In genomic region chr1:159225064-159225824, GRCm38 (mm10) we compare ENCODE assay signal across 19 mouse cellular contexts. TPM values are rescaled to one million over a fixed set of nuclear protein-coding genes. Genes with fewer than 3 reads are reported as not detected.
DNase-seq lines count a peak whose midpoint lies in the region; ATAC-seq lines count a peak whose summit lies in the region.
"Had no signal": no experiment of that assay in that cellular context is flagged by ENCODE, and none has a peak within 500 bp of the region (broad histone marks: within the 10 kb centered on the region; RNA-seq: fewer than 3 reads in every experiment).

No protein-coding gene starts in this region.

- peak; percentile 93 for ATAC-seq in liver, embryonic 13.5 days (ENCODE audit: low read depth)
- ATAC-seq in neutrophil, adult 5-6 weeks (ENCODE audit: extremely low read depth, insufficient number of reproducible peaks, low FRiP score, poor library complexity, severe bottlenecking), result peak; percentile 96
- ATAC-seq in hindbrain, embryonic 16.5 days, result no peak
- ATAC-seq: activated CD4-positive, CD25-positive, alpha-beta regulatory T cell, adult 4 months; CD4-positive, CD25-positive, alpha-beta regulatory T cell, adult 4 months had no signal

- peak overlapping the region; percentile 17 for H3K4me2 ChIP-seq in liver, embryonic 13.5 days
- H3K4me2 ChIP-seq in hindbrain, embryonic 16.5 days (ENCODE audit: low read length), result no peak overlapping the region
- H3K4me2 ChIP-seq: heart, embryonic 13.5 days; lung, embryonic 14.5 days had no signal

- peak; percentile 34 to 45 for DNase-seq in B cell, adult 2 months
- DNase-seq in c-Kit-positive CD71-positive TER-119-negative erythroid progenitor cells, embryonic 14.5 days (ENCODE audit: low read depth), result peak; percentile 40
- peak; percentile 41 for DNase-seq in liver, embryonic 13.5 days
- no peak for DNase-seq in left cerebral cortex, adult 11 months (ENCODE audit: low spot score)
- DNase-seq in cerebellum, adult 9-11 months, result no peak
- DNase-seq in frontal cortex, postnatal 25 days (ENCODE audit: low spot score in 2 of 2), result no peak
- DNase-seq: adrenal gland, postnatal 25 days; cerebellum, postnatal 10 days; gastrocnemius, postnatal 36 days; kidney, postnatal 10 days; lung, embryonic 14.5 days; thymus, adult 2 months had no signal

- no peaks in the 10 kb centered on the region for H3K27me3 ChIP-seq in liver, embryonic 13.5 days
- H3K27me3 ChIP-seq in hindbrain, embryonic 16.5 days (replicated peaks; ENCODE audit: control insufficient read depth, insufficient read depth, low read length), result no peaks in the 10 kb centered on the region
- H3K27me3 ChIP-seq: heart, embryonic 13.5 days had no signal

- no peaks in the 10 kb centered on the region for H3K9me3 ChIP-seq in liver, embryonic 13.5 days (replicated peaks)
- H3K9me3 ChIP-seq in hindbrain, embryonic 16.5 days (ENCODE audit: control insufficient read depth, low read length), result no peaks in the 10 kb centered on the region
- H3K9me3 ChIP-seq: heart, embryonic 13.5 days; hindbrain, embryonic 10.5 days had no signal

- no peaks in the 10 kb centered on the region for H3K36me3 ChIP-seq in liver, embryonic 13.5 days
- H3K36me3 ChIP-seq in hindbrain, embryonic 16.5 days (ENCODE audit: control insufficient read depth, insufficient read depth, low read length), result no peaks in the 10 kb centered on the region
- H3K36me3 ChIP-seq: heart, embryonic 13.5 days; hindbrain, embryonic 10.5 days had no signal

- H3K27ac ChIP-seq in liver, embryonic 13.5 days, result peak overlapping the region; percentile 40
- H3K27ac ChIP-seq in hindbrain, embryonic 16.5 days (ENCODE audit: low read depth, low read length), result no peak overlapping the region
- H3K27ac ChIP-seq: heart, embryonic 13.5 days; hindbrain, embryonic 10.5 days had no signal

- H3K9ac ChIP-seq in liver, embryonic 13.5 days, result peak overlapping the region; percentile 29; the same call in 1 of the 2 replicates
- H3K9ac ChIP-seq in hindbrain, embryonic 16.5 days (ENCODE audit: low read depth, low read length), result no peak overlapping the region
- H3K9ac ChIP-seq: heart, embryonic 13.5 days; lung, embryonic 14.5 days had no signal

- H3K4me3 ChIP-seq in liver, embryonic 13.5 days (replicated peaks), result no peak overlapping the region
- H3K4me3 ChIP-seq in hindbrain, embryonic 16.5 days (ENCODE audit: low read length), result no peak overlapping the region
- H3K4me3 ChIP-seq: heart, embryonic 13.5 days; hindbrain, embryonic 10.5 days; myocyte had no signal

- peaks cover 18% of the 10 kb centered on the region for H3K4me1 ChIP-seq in liver, embryonic 13.5 days (replicated peaks)
- no peaks in the 10 kb centered on the region for H3K4me1 ChIP-seq in hindbrain, embryonic 16.5 days (ENCODE audit: control insufficient read depth, insufficient read depth, low read depth, low read length)
- H3K4me1 ChIP-seq: hindbrain, embryonic 10.5 days had no signal

- 17% methylated on average over 8 of the region's 8 CpGs for WGBS in liver, embryonic 13.5 days (ENCODE audit: insufficient replicate concordance)
- WGBS in hindbrain, embryonic 16.5 days, result 81% methylated on average over 8 of the region's 8 CpGs

RNA-seq across cellular contexts. Expression of gene Cop1, which starts 6.9 kb away (rescaled TPM):
- 35.3 and 41.1 TPM in 2 replicates for polyA plus RNA-seq in liver, embryonic 13.5 days (2015; fragmentation: Nextera tagmentation; extraction: Ambion mirVana)
- 239 and 243 TPM in 2 replicates for total RNA-seq in neutrophil, adult 5-6 weeks (2017)
- 12.7 and 17.4 TPM in 2 replicates for polyA plus RNA-seq in hindbrain, embryonic 16.5 days (2015; fragmentation: Nextera tagmentation; extraction: Ambion mirVana)

Comparison
In these comparisons a context has a peak if more than half of its experiments do, and no peak if none do; other contexts are left out.
1. DNase-seq: peak in B cell, adult 2 months (2 of 2), c-Kit-positive CD71-positive TER-119-negative erythroid progenitor cells, embryonic 14.5 days (single experiment) and liver, embryonic 13.5 days (single experiment); none in left cerebral cortex, adult 11 months (single experiment), cerebellum, adult 9-11 months (single experiment) and frontal cortex, postnatal 25 days (0 of 2).